Mouse (Mus musculus): ENCODE measurements at regions not wholly inside any gene's neighbourhood (a gene's known extent, or its start where the extent isn't known, plus 50 kb on each side); places are given as distances from the start of the nearest gene placed in this dataset.

DNA sequence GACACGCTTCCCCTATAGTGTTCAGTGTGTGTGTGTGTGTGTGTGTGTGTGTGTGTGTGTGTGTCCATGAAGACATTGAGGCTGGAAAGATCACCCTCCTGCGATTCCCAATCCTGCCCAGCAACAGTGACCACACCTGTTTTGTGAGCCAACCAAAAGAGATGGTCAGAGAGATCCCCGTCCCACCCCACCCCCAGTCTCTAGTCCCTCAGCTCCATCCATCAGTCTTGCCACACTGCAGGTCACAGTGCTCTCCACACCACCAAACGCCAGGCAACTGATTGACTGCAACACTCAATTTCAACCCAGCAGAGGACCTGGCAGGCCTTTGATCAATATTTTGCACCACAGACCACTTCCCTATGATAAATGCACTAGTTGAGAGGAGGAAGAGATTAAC is 530.0 kb upstream of the Kdm8 start:
- DNase-seq (ENCODE audit: extremely low spot score, low spot score), result no peak

DNA sequence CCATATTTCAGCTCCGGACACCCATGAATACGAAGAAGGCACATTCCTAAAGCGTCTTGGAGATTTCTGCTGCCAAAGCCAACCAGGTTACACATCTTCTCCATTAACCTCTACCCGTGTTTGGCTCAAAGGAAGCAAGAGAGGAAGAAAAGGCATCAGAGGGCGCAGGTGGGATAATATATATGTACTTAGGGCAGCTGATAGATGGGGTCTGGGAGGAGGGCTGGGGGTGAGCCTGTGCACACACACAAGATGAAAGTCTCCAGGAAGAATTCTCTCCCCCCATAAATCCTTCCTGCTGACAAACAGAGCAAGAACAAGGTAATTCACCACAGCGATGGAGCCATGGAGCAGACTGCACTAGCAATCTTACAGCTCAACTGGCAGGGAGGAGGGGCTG is 529.5 kb upstream of the Kdm8 start:
- H3K4me3 ChIP-seq, result no peak overlapping the region
- no peaks in the 10 kb centered on the region for H3K36me3 ChIP-seq (replicated peaks)
- H3K4me1 ChIP-seq, result peaks cover 26% of the 10 kb centered on the region
- H3K27me3 ChIP-seq (ENCODE audit: poor library complexity, severe bottlenecking), result no peaks in the 10 kb centered on the region
- no peak overlapping the region for H3K27ac ChIP-seq
- WGBS, result 84% methylated on average over 6 of the region's 6 CpGs
- no peaks in the 10 kb centered on the region for H3K9me3 ChIP-seq
- no peak for DNase-seq (ENCODE audit: extremely low spot score, low spot score)

More for the DNA sequence above, 530.0 kb upstream of the Kdm8 start:
- Histone ChIP-seq H3K9me3 (no peaks in the 10 kb centered on the region), H3K4me1 (peaks cover 26% of the 10 kb centered on the region), H3K27me3 (ENCODE audit: poor library complexity, severe bottlenecking) (no peaks in the 10 kb centered on the region), H3K36me3 (replicated peaks) (no peaks in the 10 kb centered on the region), H3K4me3 (no peak overlapping the region), H3K27ac (no peak overlapping the region)
- 80% methylated on average over 4 of the region's 4 CpGs for WGBS

DNA sequence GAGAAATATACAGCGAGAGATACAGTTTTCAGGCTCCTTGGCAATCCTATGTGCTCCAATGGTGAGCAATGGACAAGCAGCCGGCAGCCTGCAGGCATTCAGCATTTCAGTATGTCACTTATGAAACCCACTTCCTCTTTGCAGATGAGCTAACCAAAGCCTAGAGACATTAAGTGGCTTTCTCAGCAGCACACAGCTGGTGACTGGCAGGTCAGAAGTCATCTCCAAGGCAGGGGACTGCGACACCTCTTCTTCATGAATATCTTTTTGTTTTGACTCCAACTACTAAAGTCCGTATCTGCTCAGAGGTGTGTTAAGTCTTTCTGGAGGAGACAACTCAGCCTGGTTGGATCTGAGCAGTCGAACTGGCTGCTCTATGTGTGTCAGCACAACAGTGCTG is 528.8 kb upstream of the Kdm8 start:
- Histone ChIP-seq H3K27me3 (ENCODE audit: poor library complexity, severe bottlenecking) (no peaks in the 10 kb centered on the region), H3K4me3 (no peak overlapping the region), H3K4me1 (peaks cover 26% of the 10 kb centered on the region), H3K9me3 (no peaks in the 10 kb centered on the region), H3K36me3 (replicated peaks) (no peaks in the 10 kb centered on the region), H3K27ac (no peak overlapping the region)
- WGBS, result 81% methylated on average over 5 of the region's 5 CpGs
- DNase-seq (ENCODE audit: extremely low spot score, low spot score), result no peak

DNA sequence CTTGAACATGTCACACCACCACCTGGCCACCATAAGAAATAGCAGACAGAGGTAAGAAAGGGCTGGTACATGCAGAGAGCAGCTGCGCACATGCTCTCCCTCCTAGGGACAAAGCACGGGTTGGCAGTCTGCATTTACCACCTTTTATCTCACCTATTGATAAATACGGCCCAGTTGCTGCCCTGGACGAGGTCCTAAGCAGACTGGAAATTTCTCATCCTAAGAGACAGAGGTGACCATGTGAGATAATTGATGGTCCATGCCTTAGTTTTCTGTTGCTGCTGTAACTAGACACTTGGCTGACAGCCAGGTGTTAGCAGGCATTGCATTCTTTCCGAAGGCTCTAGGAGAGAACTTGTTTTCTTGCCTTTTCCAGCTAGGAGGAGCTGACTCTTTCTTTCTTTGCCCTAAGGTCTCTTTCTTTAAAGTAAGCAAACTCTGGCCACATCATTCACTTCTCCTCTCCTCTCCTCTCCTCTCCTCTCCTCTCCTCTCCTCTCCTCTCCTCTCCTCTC is 526.8 kb upstream of the Kdm8 start:
- 81% methylated on average over 5 of the region's 5 CpGs for WGBS
- Histone ChIP-seq H3K4me1 (peaks cover 26% of the 10 kb centered on the region), H3K27ac (no peak overlapping the region), H3K4me3 (no peak overlapping the region), H3K36me3 (replicated peaks) (no peaks in the 10 kb centered on the region), H3K27me3 (ENCODE audit: poor library complexity, severe bottlenecking) (no peaks in the 10 kb centered on the region), H3K9me3 (no peaks in the 10 kb centered on the region)
- DNase-seq (ENCODE audit: extremely low spot score, low spot score), result no peak

DNA sequence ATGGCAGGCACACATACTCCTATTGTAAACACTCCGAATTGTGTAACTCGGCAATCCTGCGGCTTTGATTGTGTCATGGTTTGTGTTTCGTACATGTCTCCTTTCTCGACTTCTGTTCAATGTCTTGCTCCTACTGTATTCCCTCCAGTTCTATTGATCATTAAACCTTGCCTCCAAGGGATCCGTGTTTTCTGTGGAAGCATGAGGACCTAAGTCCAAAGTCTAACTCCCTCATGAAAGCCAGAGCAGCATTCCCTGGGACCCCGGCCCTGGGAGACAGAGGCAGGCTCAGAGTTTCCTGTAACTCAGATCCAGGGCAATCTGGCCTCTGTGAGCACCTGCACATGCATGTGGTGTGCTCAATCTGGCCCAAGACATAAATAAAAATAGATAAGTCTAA is 521.7 kb upstream of the Kdm8 start:
- no peak for DNase-seq (ENCODE audit: extremely low spot score, low spot score)
- Histone ChIP-seq H3K27me3 (ENCODE audit: poor library complexity, severe bottlenecking) (no peaks in the 10 kb centered on the region), H3K4me3 (no peak overlapping the region), H3K4me1 (no peaks in the 10 kb centered on the region), H3K27ac (no peak overlapping the region), H3K36me3 (replicated peaks) (no peaks in the 10 kb centered on the region), H3K9me3 (no peaks in the 10 kb centered on the region)
- 89% methylated on average over 7 of the region's 7 CpGs for WGBS

DNA sequence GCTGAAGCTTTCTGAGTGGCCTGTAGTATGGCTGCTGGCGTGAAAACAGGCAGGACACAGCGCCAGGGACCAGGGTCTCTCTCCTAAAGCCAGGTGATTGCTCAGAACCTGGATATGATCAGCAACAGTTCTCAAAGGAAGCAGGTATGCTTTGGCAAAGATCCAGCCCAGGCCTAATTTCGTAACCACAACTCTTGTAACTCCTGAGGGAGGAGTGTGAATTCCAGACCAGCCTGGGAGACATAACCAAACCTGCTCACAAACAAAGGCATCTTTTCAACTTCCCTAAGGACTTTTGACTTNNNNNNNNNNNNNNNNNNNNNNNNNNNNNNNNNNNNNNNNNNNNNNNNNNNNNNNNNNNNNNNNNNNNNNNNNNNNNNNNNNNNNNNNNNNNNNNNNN is 510.9 kb upstream of the Kdm8 start:
- Histone ChIP-seq H3K36me3 (replicated peaks) (no peaks in the 10 kb centered on the region), H3K27me3 (ENCODE audit: poor library complexity, severe bottlenecking) (no peaks in the 10 kb centered on the region)
- WGBS, result 87% methylated on average over 3 of the region's 3 CpGs

DNA sequence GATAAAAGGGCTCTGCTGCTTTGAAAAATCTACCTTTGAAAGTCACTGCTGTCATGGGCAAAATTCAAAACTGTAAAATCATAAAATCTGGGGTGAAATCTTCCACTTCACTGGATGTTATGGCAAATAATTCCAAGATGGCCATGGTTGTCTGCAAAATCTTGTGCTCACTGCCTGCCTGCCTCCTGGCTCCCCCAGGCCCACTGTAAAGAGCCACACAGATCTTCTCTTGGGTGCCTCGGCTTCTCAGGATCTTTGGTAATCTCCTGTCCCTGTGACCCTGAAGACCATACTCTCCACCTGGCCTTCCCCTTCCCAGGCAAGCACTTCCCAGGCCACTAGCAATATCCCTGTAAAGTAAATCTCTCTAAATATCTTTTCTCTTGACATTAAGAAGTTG is 505.1 kb upstream of the Kdm8 start:
- H3K36me3 ChIP-seq (replicated peaks), result no peaks in the 10 kb centered on the region
- no peak overlapping the region for H3K4me3 ChIP-seq
- WGBS, result 83% methylated on average over 1 of the region's 1 CpGs

More for the DNA sequence above, 510.9 kb upstream of the Kdm8 start:
- DNase-seq (ENCODE audit: extremely low spot score, low spot score), result no peak
- Histone ChIP-seq H3K4me1 (peaks cover 12% of the 10 kb centered on the region), H3K27ac (no peak overlapping the region), H3K9me3 (no peaks in the 10 kb centered on the region), H3K4me3 (no peak overlapping the region)

DNA sequence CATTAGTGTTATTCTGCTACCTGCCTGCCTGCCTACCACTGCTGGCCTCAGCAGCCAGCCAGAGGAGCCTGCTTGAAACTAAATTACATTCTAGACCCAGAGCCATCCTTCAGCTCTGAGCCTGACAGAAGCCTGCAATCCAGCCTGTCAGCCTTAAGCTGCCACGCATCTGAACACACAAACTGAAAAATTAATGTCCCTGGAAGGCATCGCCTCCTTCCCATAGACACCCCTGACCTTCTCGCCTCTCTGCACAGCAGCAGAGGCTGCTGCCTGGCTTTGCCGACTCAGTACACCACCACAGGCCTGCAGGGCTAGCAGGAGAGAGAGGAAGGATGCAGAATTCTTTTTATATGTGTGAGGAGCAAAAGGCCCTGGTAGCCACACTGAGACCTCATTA is 502.9 kb upstream of the Kdm8 start:
- Histone ChIP-seq H3K4me3 (no peak overlapping the region), H3K36me3 (replicated peaks) (no peaks in the 10 kb centered on the region), H3K9me3 (no peaks in the 10 kb centered on the region), H3K4me1 (peaks cover 3% of the 10 kb centered on the region; the same call in 1 of the 2 replicates), H3K27me3 (ENCODE audit: poor library complexity, severe bottlenecking) (no peaks in the 10 kb centered on the region), H3K27ac (no peak overlapping the region)
- no peak for DNase-seq (ENCODE audit: extremely low spot score, low spot score)
- 88% methylated on average over 4 of the region's 4 CpGs for WGBS

More for the DNA sequence above, 505.1 kb upstream of the Kdm8 start:
- peaks cover 12% of the 10 kb centered on the region for H3K4me1 ChIP-seq
- no peaks in the 10 kb centered on the region for H3K27me3 ChIP-seq (ENCODE audit: poor library complexity, severe bottlenecking)
- DNase-seq (ENCODE audit: extremely low spot score, low spot score), result no peak
- no peaks in the 10 kb centered on the region for H3K9me3 ChIP-seq
- H3K27ac ChIP-seq, result no peak overlapping the region

DNA sequence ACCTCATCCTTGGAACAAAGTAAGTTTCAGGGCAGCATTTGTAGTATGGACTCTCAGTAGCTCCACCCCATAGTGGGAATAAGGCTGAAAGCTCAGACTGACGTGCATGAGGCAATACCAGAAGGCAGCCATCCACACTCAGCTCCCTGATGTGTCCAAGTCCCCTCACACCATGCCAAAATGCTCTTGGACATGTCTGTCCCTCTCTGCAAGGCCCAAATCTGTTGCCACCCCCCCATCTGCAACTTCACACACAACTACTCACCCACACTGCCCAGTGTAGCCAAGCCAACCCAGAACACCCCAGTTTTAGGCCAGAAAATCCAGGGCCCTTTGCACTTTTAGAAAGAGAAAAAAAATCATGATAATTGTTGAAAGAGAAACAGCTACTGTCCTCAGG is 498.1 kb upstream of the Kdm8 start:
- no peak overlapping the region for H3K27ac ChIP-seq
- H3K36me3 ChIP-seq (replicated peaks), result no peaks in the 10 kb centered on the region
- no peaks in the 10 kb centered on the region; the same call in 1 of the 2 replicates for H3K9me3 ChIP-seq
- no peak overlapping the region for H3K4me3 ChIP-seq
- H3K27me3 ChIP-seq (ENCODE audit: poor library complexity, severe bottlenecking), result no peaks in the 10 kb centered on the region
- H3K4me1 ChIP-seq, result peaks cover 3% of the 10 kb centered on the region; the same call in 1 of the 2 replicates
- WGBS, result 88% methylated on average over 1 of the region's 1 CpGs
- DNase-seq (ENCODE audit: extremely low spot score, low spot score), result no peak

DNA sequence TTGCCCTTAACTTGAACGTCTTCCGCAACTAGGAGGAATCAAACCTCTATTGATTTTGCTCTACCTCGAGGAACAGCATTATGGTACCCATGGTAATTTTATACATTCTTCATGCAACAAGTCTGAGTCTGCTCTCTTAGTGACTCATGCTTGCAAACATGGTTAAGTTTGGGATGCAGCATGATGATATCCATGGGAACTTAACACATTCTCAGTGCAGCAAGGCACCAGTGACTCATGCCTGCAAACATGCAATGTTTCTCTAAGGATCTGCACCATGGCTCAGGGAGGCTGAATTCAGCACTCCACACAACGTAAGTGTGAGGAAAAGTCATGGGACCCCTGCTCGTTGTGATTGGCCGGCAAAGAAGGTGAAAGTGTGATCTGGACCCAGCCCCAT is 487.1 kb upstream of the Kdm8 start:
- H3K27me3 ChIP-seq (ENCODE audit: poor library complexity, severe bottlenecking), result no peaks in the 10 kb centered on the region
- WGBS, result 89% methylated on average over 6 of the region's 6 CpGs
- H3K9me3 ChIP-seq, result no peaks in the 10 kb centered on the region
- no peak overlapping the region for H3K27ac ChIP-seq
- peaks cover 6% of the 10 kb centered on the region; the same call in 1 of the 2 replicates for H3K4me1 ChIP-seq
- no peak for DNase-seq (ENCODE audit: extremely low spot score, low spot score)
- no peak overlapping the region for H3K4me3 ChIP-seq
- H3K36me3 ChIP-seq (replicated peaks), result no peaks in the 10 kb centered on the region

DNA sequence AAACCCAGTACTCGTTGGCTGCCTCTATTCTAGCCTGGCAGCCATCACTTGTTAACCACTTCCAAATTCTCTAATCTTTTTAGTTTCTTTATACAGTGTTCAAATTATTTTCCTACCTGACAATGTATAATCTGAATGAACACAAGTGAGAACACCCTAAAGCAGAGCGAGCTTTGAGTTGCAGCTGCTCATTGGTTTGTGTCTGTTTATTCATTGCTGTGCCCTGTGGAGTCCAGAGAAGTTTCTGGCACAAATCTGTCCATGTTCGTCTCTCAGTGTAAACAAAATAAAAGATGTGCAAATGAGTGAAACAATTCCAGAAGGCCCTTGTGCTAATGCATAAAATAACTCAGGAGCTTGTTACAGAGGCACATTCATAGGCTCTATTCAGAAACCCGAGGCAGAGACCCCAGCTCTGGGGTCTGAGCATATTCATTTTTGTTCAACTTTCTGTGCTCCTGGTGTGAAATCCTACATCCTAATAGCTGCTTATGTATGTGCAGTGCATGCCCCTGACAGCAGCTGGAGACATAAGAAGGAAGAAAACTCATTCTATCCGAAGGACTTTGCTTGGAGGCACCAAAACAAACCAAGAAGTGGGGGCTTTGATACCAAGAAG is 469.5 kb upstream of the Kdm8 start:
- Histone ChIP-seq H3K36me3 (replicated peaks) (no peaks in the 10 kb centered on the region), H3K4me3 (no peak overlapping the region), H3K27me3 (ENCODE audit: poor library complexity, severe bottlenecking) (no peaks in the 10 kb centered on the region), H3K4me1 (no peaks in the 10 kb centered on the region), H3K27ac (no peak overlapping the region), H3K9me3 (no peaks in the 10 kb centered on the region)
- 80% methylated on average over 5 of the region's 5 CpGs for WGBS
- DNase-seq (ENCODE audit: extremely low spot score, low spot score), result no peak

DNA sequence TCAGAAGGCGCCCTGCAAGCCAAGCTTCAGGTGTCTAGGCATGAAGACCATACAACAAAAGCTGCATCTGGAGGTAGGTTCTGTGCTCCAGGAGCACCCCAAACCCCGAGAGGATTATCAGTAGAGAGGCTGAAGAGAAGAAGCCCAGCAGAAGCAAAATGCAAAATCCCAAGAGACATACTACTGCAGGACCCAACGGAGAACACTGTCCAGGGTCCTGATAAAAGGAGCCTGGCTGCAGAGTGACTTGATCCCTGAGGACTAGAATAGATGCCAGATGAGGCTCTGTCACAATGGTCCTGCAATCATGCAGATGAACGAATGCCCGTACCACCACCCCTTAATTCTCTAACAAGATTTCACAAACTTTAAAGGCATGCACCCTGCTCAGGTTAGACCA is 455.0 kb upstream of the Kdm8 start:
- H3K4me1 ChIP-seq, result peaks cover 6% of the 10 kb centered on the region
- no peak overlapping the region for H3K4me3 ChIP-seq
- no peaks in the 10 kb centered on the region for H3K27me3 ChIP-seq (ENCODE audit: poor library complexity, severe bottlenecking)
- H3K27ac ChIP-seq, result no peak overlapping the region
- DNase-seq (ENCODE audit: extremely low spot score, low spot score), result no peak
- 73% methylated on average over 5 of the region's 5 CpGs for WGBS
- H3K36me3 ChIP-seq (replicated peaks), result no peaks in the 10 kb centered on the region
- H3K9me3 ChIP-seq, result no peaks in the 10 kb centered on the region

DNA sequence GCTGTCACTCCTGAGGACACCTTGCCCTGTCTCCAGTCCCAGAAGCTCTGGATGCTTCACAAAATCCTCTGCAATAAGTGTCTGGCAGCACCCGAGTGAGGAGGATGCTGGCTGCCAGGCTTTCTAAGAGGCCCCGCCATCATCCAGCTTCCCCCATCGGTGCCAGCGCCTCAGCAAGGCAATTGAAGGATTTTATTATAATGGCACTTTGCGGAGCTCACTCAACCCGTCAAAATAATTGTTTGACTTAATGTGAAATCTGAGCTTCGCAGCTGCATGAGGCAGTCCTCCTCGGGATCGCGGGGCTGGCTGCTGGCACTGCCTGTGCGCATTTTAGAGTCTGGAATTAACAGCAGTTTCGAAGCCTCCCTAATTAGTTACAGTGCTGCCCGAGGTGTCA is 453.8 kb upstream of the Kdm8 start:
- peak; percentile 14 for DNase-seq (ENCODE audit: extremely low spot score, low spot score)
- Histone ChIP-seq H3K27ac (no peak overlapping the region), H3K27me3 (ENCODE audit: poor library complexity, severe bottlenecking) (no peaks in the 10 kb centered on the region), H3K4me3 (no peak overlapping the region), H3K36me3 (replicated peaks) (no peaks in the 10 kb centered on the region), H3K9me3 (no peaks in the 10 kb centered on the region), H3K4me1 (peaks cover 6% of the 10 kb centered on the region)
- 50% methylated on average over 13 of the region's 13 CpGs for WGBS

DNA sequence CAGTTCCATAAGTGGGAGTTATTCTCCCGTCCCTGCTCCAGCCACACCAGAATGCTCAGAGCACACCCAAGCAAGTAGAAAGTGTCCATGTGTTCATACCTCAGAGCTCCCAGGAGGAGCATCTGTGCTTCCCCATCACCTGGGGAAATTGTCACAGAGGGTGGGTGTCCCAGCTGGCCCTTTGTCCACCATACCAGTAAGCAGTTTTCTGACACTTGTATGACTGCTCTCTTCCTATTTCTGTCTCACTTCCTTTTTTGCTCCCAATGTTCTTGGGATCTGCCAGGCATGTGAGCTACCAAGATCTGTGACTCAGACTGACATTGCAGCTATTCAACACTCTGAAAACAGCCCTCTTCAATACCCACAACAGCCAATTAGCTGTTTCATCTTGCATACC is 447.9 kb upstream of the Kdm8 start:
- WGBS, result 96% methylated on average over 1 of the region's 1 CpGs
- no peak for DNase-seq (ENCODE audit: extremely low spot score, low spot score)
- Histone ChIP-seq H3K27me3 (ENCODE audit: poor library complexity, severe bottlenecking) (no peaks in the 10 kb centered on the region), H3K4me1 (no peaks in the 10 kb centered on the region), H3K4me3 (no peak overlapping the region), H3K36me3 (replicated peaks) (no peaks in the 10 kb centered on the region), H3K9me3 (0 out of 2 replicates have a peak, but pooled peaks cover 4% of the 10 kb centered on the region), H3K27ac (no peak overlapping the region)
